Mouse (Mus musculus): ENCODE results near the gene Psma5.
"Not testable (repeated sequence)": the region's sequence is repeated elsewhere in the genome, so short reads cannot be mapped to it uniquely, and the experiment has no call there.

Gene Psma5

DNA sequence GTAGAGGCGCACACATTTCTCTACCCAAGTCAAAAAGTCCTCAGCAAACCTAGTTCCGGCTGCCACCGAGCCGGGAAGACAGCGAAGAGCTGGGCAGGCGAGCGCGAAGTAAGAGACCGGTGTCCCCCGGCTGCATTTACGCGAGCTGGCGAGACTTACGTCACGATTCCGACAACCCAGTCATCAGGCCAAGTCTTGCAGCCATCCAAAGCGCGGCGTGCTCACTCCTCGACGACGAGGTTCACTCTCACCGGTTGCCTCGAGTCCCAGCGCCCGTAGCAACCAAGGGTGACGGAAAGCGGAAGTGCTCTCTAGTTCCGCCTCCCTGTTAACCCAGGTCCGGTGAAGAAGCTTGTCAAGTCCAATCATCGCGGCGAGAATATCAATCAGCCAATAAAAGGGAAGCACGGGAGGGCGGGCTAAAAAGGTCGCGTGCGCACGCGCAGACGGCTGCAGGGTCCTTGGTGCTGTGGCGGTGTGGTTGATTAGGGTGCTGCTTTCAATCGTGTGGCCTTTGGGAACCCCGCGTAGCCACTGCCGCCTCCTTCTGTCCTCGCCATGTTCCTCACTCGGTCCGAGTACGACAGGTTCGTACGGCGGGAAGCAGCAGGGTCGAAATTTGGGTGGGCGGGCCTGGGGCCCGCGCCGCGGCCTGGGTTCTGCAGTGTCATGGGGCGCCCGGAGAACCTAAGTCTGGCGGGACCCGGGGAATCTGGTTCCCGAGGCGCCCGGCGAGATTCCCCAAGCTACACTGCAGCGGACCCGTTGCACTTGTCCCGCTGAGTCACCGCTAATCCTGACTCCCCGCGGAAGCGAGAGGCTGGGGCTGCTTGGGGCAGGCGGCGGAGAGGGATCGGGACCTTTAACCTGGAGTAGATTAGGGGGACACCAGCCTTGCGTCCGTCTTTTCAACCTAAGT is at the start of gene Psma5:
TSS of gene Psma5 (plus strand) at position 208 of the 919 bp plus-strand sequence.
- peak; percentile 97 for DNase-seq

DNA sequence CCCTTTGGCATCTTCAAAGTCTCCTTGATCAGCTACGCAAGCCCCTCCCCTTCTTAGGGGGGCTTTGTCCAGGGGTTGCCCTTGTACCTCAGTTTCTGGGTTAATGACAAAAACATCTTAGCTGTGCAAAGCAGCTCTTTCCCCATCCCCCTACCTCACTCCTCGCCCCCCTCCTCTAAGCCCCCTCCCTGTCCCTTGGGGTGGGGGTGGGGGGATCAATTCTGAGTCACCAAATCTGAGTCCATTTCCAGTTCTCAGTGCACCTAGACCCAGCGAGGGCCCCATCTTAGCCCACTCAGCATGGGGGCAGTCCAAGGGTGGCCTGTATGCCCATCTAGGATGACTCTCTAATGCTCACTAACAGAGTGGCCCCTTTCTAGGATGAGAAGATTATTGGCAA is 47.7 kb upstream of the Psma5 start:
- no peak for DNase-seq

DNA sequence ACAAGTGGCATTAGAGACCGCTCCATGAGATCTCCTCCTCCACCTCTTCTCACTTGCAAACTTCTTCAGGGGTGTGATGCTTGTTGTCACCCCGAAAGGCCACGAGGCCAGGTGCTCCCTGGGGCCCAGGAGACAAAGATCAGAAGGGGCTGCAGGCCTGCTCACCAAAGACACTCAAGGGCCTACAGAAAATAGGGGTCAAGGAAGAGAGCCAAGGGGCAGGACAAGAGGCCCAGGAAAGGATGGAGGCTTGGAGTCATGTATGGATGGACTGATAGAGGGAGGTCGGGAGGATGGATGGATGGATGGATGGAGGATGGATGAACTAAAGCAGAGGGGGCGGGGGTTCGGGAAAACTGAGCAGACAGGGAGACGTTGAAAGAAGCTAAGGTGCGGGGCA is 47.2 kb upstream of the Psma5 start:
- DNase-seq: no peak

DNA sequence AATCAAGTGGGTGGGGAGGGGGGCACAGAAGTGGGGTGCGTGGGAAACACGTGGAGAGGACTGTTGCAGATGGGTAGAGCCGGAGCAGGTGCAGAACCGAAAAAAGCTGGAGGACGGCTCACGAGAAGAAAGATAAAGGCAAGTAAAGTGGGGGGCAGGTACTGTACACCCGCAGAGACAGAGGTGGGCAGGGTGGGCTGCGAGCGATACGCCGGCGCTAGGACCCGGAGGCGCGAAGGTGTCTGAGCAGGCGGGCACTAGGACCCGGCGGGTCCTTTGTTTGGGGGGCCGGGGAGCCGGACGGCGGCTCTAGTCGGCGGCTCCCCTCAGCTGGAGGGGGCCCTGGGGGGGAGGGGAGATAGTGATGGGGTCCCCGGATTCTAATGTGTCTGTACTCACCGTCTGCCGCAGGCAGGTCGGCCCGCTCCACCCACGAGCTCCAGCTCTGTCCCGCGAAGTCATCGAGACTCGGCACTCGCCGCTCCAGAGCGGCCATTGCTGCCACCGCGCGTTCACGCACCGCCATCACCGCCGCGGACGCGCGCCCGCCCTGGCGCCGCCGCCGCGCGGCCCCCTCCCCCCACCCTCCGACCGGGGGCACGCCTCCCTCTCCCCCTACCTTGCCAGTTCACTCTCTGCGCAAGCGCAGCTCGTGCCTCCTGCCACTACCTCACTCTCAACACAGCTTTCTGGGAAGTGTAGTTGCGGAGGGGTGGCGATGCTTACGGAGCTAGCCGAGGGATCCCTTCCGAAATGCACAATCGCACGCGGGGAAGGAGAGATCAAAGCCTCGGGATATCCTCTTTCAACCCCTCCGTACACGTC is 46.6 kb upstream of the Psma5 start:
- peak; percentile 95 for DNase-seq

DNA sequence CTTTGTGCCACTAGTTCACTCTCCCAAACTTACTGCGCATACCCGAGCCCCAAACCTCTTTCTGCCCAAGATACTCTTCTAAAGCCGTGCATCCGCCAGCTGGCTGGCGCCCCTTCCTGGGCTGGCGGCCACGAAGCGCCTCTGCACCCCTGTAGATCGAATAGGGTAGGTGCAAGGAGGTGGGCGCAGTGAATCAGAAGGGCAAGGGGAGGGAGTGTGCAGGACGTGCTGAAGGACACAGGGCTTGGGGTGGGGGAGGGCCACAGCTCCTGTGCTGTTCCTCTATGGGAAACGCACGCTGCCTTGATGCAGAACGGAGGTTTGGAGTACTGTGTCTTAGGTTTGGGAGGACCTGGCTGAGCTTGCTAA is 46.0 kb upstream of the Psma5 start, which contains the start of gene Atxn7l2:
TSS of gene Atxn7l2 (minus strand) at position 164 of the 369 bp plus-strand sequence.
- DNase-seq: no peak

DNA sequence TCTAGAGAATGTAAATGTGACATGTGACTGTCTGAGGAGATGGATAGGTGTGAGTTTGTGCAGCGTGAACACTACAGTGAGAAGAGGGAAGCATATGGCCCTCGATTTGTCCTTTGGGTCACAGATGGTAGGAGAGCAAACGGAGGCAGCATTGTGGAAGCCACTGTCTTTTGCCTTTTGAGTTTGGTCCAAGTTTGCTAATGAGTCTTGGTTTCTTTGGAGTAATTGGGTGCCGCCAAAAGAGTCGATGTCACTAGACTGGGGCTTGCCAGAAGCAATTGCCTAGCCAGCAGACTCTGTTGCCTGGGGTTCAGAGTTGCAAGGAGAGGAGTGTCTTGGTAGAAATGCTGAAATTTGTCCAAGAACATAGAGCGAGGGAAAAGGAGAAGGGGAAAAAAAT is 44.9 kb upstream of the Psma5 start:
- DNase-seq: no peak

DNA sequence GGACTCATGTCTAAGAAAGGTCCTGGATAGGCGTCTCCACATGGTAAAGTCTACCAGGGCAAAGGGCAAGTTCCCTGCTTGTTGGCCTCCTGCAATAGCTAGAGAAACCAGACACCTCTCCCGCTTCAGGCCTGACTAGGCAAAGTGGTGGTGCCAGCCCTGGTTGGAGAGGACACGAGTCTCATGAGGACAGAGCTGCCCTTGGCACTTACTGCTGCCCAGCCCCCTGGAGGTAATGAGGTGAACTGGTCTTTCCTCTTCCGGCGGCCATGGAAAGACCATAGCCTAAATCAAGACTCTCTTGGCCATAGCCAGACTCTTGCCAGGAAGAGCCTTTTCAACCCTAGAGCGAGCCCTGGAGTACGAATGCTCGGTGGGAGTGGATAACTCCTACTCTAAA is 44.3 kb upstream of the Psma5 start:
- DNase-seq: no peak

DNA sequence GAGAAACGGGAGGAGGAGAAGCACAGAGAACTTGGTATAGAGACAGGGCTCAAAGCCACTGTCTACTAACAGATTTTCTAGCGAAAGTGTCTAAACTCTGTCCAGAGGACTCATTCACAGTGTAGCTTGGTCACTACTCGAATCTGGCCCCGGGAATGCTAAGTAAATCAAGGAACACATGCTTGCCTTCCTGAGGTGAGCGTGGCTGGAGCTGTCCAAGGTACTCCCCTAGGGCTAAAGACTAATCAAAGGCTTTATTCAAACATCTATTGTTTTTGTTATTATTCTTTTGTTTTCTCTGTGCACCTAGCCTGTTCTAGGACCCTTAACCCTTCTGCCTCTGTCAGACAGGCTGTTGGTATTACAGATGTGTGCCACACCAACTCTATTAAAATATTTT is 42.0 kb upstream of the Psma5 start:
- peak; percentile 38 for DNase-seq

DNA sequence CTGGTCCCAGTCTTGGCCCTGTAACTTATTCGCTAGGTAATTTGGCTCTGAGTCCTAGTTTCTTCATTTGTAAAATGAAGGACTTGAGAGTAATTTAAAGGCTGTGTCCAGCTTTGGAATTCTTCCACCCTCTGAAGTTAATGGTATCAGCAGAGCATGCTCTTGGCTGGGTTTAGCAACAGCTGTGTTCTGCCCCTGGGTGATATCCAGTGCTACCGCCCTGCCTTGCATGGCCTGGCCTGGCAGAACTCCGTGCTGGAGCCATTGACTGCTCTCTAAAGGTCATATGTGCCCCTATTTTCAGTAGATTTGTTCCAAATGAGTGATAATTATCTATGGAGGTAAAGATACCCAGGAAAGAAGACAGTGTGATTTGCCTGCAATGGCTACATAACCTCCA is 36.1 kb upstream of the Psma5 start:
- DNase-seq: no peak

DNA sequence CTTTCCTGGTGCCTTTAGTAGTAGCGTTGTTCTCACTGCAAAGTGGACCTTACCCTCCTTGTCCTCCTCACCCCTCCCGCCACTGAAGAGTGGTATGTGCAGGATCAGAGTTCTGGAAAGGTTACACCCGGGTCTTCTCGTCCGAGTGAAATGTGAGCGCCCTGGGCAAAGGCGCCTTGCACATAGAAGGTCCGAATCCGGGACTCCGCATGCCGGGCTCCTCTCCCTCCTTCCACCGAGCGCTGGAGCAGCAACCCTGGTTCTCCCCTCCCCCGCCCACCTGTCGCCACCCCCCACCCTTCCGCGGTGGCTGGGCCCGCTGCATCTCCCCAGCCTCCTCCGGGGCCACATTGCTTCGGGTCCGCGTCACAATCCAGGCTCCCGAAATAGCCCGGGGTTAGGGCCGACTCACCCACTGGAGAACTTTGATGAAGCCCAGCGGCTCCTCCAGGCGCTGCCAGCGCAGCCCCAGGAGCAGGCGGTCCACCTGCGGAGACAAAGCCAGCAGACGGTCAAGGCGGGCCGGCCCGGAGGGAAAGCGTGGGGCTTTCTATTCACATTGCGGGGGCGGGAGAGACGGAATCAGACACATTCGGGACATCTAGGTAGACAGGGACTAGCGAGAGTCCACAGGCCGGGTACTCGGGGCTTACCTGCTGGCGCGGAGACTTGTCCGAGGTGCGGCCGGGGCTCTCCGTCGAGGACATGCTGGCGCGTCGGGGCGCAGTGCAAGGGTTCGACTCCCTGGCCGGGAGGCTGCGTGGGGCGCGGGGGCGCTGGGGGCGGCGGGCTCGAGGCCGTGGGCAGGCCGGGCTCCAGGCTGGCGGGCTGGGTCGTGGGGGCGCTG is 30.8 kb upstream of the Psma5 start:
- no peak for DNase-seq

DNA sequence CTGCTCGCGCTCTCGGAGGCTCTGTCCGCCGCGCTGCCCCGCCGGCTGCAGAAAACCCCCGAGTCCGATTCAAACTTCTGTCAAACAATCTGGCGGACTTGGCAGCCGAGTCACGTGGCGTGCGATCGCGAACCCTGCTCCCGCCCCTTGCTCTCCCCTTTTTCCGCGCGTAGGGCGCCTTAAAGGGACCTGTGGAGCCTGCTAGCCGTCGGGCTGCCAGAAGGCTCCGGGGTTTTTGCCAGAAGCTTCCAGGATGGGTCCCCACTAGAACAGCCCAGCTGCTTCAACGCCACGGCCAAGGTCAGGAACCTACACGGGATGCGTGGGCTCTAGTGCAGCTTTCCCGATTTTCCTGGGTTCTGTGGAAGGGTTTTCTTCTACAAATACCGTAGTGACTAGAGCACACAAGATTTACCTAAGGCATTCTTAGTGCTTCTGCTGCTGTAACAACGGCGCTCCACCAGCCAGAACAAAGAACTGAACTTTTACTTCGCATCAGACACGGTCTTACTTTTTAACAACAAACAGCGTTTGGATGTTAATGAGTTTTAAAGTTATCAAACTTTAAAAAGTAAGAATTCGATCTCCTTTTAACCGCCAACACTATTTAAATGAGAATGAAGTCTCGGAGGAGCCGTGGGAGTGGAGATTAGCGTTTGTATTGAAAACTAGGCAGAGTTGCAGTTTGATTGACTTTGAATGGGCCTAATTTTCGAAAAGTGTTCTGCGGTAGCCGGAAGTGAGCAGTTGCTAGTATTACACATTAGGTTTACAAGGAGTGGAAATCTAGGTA is 30.0 kb upstream of the Psma5 start, which contains the start of gene Sypl2:
TSS of gene Sypl2 (minus strand) at position 91 of the 793 bp plus-strand sequence.
- DNase-seq: peak; percentile 58

DNA sequence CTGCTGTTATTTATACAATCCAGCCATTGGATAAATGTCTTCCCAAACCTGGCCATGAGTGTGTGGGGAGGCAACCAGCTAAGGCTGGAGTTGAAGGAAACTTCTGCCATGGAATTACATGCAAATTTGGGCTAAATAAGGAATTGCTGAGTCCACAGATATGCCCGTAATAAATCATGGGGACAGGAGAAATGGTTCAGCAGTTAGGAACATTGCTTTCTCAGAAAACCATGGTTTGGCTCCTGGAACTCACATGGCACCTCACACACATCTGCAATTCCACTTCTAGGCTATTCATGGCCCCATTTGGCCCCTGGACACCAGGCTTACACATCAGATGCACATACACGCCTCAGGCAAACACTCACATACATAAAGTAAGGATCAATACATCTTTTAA is 29.2 kb upstream of the Psma5 start:
- DNase-seq: no peak

DNA sequence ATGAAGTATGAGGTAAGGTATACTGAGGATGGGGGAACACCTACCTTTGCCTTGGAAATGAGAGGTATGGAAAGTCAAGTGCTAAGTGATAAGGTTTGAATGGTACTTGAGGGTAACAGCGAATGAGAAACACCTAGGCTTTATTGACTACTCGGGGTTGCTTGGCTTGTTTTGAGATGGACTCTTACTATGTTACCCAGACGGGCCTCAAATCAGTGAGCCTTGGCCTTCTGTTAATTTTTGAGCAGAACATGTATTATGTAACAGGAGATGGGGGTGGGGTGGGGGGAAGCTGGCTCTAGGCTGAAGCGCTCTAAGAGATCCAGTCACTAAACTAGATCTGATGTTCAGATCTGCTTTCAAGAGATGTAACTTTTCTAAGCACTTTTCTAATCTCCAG is 25.1 kb upstream of the Psma5 start:
- no peak for DNase-seq

DNA sequence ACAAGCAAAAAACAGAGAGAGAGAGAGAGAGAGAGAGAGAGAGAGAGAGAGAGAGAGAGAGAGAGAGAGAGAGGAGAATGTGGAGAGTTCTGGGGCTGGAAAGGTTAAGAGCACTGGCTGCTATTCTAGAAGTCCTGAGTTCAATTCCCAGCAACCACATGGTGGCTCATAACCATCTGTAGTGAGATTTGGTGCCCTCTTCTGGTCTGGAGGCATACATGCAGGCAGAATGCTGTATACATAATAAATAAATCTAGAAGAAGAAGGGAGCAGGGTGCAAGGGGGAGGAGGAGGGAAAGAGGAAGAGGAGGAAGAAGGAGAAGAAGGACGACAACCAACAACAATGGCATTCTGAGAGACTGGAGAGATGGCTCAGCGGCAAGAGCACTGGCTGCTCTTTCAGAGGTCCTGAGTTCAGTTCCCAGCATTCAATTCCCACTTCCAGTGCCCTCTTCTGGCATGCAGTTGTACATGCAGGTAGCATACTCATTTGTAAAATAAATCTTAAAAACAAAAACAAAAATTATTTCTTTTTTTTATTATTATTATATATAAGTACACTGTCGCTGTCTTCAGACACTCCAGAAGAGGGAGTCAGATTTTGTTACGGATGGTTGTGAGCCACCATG is 19.1 kb upstream of the Psma5 start:
- DNase-seq: not testable (repeated sequence)

DNA sequence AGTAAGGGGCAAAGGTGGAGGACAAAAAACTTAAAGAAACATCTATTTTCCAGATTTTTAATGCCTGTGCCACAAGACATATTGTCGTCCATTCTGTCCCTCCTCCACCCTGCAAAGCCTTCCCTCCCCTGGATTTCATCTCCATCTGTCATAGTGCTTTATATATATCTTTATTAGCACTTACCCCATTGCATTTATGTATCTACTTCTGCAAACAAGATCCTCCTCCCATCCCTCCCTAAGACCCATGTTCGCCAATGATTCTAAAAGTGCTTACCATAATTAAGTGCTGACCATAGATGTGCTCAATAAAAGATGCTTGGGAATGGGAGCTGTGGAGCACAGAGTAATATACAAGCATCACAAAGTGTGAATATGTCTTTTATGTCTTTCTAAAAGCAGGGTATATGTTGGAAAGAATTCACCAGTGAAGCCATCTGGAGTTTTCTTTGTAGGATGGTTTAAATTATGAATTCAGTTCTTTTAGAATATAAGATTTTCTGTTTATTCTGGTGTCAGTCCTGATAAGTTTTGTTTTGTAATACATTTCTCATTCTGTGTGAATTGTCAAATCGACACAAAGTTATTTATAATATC is 15.4 kb upstream of the Psma5 start:
- DNase-seq: no peak

DNA sequence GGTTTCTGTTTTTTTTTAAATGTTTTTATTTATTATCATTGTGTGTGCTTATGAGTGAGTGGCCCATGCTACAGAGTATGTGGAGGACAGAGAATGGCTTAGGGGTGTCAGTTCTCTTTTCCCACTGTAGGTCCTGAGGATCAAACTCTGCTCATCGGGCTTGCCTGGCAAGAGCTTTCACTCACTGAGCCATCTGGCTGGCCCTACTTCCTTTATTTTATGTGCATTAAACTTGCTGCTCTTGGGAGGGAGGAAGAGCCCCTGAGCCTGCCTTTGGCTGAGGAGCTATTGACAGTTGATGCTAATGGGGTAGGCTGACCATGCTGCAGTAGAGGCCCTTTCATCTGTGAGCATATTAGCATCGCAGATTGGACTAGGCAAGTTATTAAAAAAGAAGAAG is 9.9 kb upstream of the Psma5 start:
- DNase-seq: no peak

DNA sequence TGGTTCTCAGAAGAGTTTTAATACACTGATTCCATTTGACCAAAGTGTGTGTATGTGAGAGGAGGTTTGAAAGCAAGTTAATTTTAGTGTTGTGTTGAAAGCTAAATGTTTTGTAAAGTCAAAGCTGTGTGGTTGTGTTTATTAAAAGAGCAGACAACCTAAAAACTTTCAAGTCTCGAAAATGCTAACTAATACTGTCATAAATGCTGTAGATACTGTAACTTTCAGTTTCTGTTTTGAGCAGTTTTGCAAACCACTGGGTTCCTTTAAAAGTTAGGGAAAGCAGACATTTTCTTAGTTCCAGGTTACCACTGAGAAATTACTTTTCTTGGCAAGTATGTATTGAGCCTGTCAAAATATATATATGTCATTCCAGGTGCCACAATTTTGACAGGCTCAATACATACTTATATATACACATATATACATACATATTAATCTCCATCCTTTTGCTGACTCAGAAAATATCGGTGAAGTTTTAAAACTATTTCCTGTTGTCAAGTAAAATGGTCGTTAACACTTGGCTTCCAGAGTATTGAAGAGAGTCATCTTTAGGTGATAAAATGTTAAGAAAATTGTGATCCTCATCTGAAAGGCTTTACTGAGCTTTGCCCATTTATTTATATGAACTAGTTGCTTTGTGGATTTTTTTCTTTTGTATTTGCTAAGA is 1.2 kb downstream of the Psma5 start:
- no peak for DNase-seq

DNA sequence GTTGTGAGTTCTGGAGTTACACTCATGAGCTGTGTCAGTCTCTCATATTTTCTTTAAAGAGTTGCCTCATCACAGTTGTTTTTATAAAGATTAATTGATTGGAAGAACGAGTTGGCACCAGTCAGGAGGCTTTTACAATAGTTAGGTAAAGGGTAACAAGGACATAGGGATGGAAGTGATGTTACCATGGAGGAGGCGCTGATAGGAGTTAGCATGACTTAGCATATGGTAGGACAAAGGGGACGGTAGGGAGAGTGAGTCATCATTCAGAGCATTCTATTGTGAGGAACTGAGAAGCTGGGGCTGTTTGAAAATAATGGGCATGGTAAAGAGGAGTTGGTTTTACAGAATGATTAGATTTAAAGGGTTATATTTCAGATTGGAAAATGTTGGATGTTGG is 2.6 kb downstream of the Psma5 start:
- DNase-seq: no peak

DNA sequence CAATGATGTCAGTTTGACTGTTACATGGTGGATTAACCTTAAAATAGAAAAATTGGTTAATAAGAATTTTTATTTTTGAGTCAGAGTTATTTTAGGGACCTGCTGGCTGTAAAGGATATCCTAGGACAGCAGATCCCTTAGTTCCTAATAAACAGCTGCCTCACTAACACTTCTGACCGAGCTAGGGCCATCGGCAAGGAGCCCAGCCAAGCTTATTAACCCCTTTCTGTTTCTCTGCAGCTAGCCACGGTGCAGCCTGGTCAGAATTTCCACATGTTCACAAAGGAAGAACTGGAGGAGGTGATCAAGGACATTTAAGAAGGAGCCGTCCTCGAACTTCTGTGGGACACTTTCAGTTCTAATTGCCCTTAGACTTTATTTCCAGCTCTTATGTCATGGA is 22.8 kb downstream of the Psma5 start:
- DNase-seq: not testable (repeated sequence)

DNA sequence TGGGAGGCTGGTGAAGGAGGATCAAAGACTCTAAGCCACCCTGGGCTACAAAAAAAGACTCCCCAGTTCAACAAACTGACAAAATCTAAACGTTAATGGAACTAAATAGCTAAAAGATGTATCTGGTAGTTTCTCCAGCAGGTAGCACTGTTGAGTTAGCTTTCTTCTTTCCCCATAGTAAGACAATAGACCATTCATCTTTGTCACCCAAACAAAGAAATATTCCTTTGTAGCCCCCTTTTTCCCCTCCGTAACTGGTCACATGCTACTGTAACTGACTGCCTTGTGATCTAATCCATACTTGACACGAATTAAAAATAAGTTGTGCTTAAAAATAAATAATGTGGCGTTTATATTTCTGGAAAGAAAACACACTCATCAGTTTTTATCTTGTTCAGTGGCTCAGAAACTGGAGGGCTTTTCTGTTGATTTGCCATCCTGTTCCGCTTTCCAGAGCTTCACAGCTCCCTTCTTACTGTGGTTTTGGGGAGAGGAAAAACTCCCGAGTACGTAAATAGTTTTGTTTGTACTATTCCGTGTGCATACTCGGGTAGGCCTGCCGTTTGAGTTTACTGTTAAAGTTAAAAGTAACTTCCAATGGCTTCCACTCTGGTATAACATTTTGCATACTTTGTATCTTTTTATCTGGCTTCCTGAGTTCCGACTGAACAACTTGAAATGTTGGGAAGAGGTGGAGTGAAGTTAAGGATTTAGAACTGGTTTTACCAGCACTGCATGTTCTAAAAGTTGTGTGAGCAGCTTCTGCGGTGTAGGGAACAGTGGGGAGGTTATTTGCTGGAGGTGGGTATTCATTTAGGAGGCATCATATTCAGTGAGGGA is 25.9 kb downstream of the Psma5 start:
- peak; percentile 73 for DNase-seq
